11 mouse cellular contexts compared by ENCODE assay signal in genomic region chr11:25435645-25436044, GRCm38 (mm10).
A peak's percentile ranks its signal among the peaks of the same experiment; 100 is the strongest.
DNase-seq lines count a peak whose midpoint lies in the region; ATAC-seq and TF ChIP-seq lines count a peak whose summit lies in the region.
"Had no signal": no experiment of that assay in that cellular context is flagged by ENCODE, and none has a peak within 500 bp of the region (broad histone marks: within the 10 kb centered on the region; RNA-seq: fewer than 3 reads in every experiment).

No protein-coding gene starts in this region.

- no peak overlapping the region for H3K27ac ChIP-seq in gastrocnemius, adult 2 months
- H3K27ac ChIP-seq in lung, embryonic 14.5 days (ENCODE audit: low read depth) = no peak overlapping the region
- H3K27ac ChIP-seq: hindbrain, embryonic 12.5 days had no signal

- no peak overlapping the region for H3K4me2 ChIP-seq in lung, embryonic 14.5 days
- H3K4me2 ChIP-seq: hindbrain, embryonic 12.5 days had no signal

- H3K36me3 ChIP-seq in lung, embryonic 14.5 days (ENCODE audit: insufficient read depth) = no peaks in the 10 kb centered on the region
- H3K36me3 ChIP-seq: hindbrain, embryonic 12.5 days had no signal

- ATAC-seq in lung, embryonic 14.5 days (ENCODE audit: insufficient read depth) = no peak

- no peak for TF ChIP-seq POLR2A in lung, adult 2 months (IDR thresholded peaks at IDR 0.05; ENCODE audit: borderline replicate concordance, extremely low read depth, low read depth, low read length)
- TF ChIP-seq POLR2A in brain, embryonic 14.5 days (IDR thresholded peaks at IDR 0.05; ENCODE audit: borderline replicate concordance, extremely low read depth, insufficient read depth, insufficient read length, poor library complexity, severe bottlenecking) = no peak

- H3K9me3 ChIP-seq in lung, embryonic 14.5 days (ENCODE audit: low read depth, low read length) = no peaks in the 10 kb centered on the region

- no peaks in the 10 kb centered on the region for H3K4me1 ChIP-seq in lung, embryonic 14.5 days (ENCODE audit: insufficient read depth)
- H3K4me1 ChIP-seq in lung, adult 2 months (ENCODE audit: control insufficient read depth, insufficient read depth, low read length) = no peaks in the 10 kb centered on the region
- H3K4me1 ChIP-seq: hindbrain, embryonic 12.5 days had no signal

- H3K9ac ChIP-seq in lung, embryonic 14.5 days = no peak overlapping the region
- H3K9ac ChIP-seq: hindbrain, embryonic 12.5 days had no signal

- H3K27me3 ChIP-seq in lung, embryonic 14.5 days (ENCODE audit: insufficient read depth, low read length) = no peaks in the 10 kb centered on the region
- H3K27me3 ChIP-seq: hindbrain, embryonic 12.5 days had no signal

- no peak overlapping the region for H3K4me3 ChIP-seq in gastrocnemius, adult 2 months
- H3K4me3 ChIP-seq in lung, embryonic 14.5 days (ENCODE audit: low read depth, low read length) = no peak overlapping the region
- no peak overlapping the region for H3K4me3 ChIP-seq in lung, adult 2 months (replicated peaks; ENCODE audit: extremely low read depth, low read depth, low read length)
- H3K4me3 ChIP-seq: hindbrain, embryonic 12.5 days had no signal

- 28% methylated on average over 1 of the region's 1 CpGs for WGBS in lung, embryonic 14.5 days
- WGBS in lung, adult 2 months = 25% methylated on average over 1 of the region's 1 CpGs

- TF ChIP-seq CTCF in gastrocnemius, adult 2 months (IDR thresholded peaks at IDR 0.05) = peak; percentile 10; the same call in 1 of the 2 replicates
- peak; percentile 51 for TF ChIP-seq CTCF in lung, embryonic 14.5 days (IDR thresholded peaks at IDR 0.05; ENCODE audit: low read depth)
- TF ChIP-seq CTCF in lung, adult 2 months (IDR thresholded peaks at IDR 0.05; ENCODE audit: insufficient read depth, low read length) = no peak
- TF ChIP-seq CTCF in brain, embryonic 14.5 days (IDR thresholded peaks at IDR 0.05; ENCODE audit: borderline replicate concordance, extremely low read depth, insufficient read depth, insufficient read length) = peak; percentile 13; the same call in 1 of the 2 replicates

- intact Hi-C loops in gastrocnemius, adult 2 months (cut with DNase I) = no loop called here

- no peak for DNase-seq in gastrocnemius, adult 2 months
- DNase-seq in gastrocnemius, adult 18-20 months (ENCODE audit: low spot score) = no peak
- DNase-seq in lung, embryonic 14.5 days = peak; percentile 44
- no peak for DNase-seq in lung, adult 2 months
- peak; percentile 28 for DNase-seq in brain, embryonic 14.5 days (ENCODE audit: low read depth)
- DNase-seq in retina, postnatal 1 day = peak; percentile 10
- no peak for DNase-seq in thymus, postnatal 25 days
- DNase-seq in c-Kit-positive CD71-positive TER-119-positive erythroid progenitor cells, embryonic 14.5 days (ENCODE audit: low spot score) = no peak
- DNase-seq: cerebellum, adult 9-11 months; gastrocnemius, postnatal 14 days had no signal

Comparison
In these comparisons a context has a peak if more than half of its experiments do, and no peak if none do; other contexts are left out.
1. DNase-seq: peak in lung, embryonic 14.5 days (single experiment), brain, embryonic 14.5 days (single experiment) and retina, postnatal 1 day (single experiment); none in gastrocnemius, adult 2 months (single experiment), gastrocnemius, adult 18-20 months (single experiment), lung, adult 2 months (single experiment), thymus, postnatal 25 days (single experiment) and c-Kit-positive CD71-positive TER-119-positive erythroid progenitor cells, embryonic 14.5 days (single experiment).